Comparison of ENCODE assay signal across 9 mouse cellular contexts in the genomic region with DNA sequence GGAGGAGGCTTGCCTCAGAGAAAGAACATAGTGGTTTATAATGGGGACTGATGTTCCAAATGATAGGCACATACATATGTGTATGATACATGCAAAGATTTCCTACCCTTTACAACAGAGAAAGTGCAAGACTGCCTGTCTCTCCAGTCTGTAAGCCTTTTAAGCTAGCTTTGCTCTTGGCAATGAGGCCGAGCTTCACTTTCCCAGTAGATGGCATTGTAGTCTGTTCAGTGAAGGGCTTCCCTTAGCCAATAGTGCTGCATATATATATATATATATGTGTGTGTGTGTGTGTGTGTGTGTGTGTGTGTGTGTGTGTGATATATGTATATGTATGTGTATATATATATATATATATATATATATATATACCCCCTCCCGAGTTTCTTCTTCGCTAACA. TPM values are rescaled to one million over a fixed set of nuclear protein-coding genes. Genes with fewer than 3 reads are reported as not detected.
DNase-seq lines count a peak whose midpoint lies in the region; ATAC-seq and TF ChIP-seq lines count a peak whose summit lies in the region.
"Had no signal": no experiment of that assay in that cellular context is flagged by ENCODE, and none has a peak within 500 bp of the region (broad histone marks: within the 10 kb centered on the region; RNA-seq: fewer than 3 reads in every experiment).

No protein-coding gene starts in this region.

- TF ChIP-seq CTCF in intestine, postnatal 0 days (IDR thresholded peaks at IDR 0.05; ENCODE audit: low read depth), result peak; percentile 66

- H3K27me3 ChIP-seq in intestine, postnatal 0 days (replicated peaks; ENCODE audit: control insufficient read depth, insufficient read depth, low read length), result no peaks in the 10 kb centered on the region
- H3K27me3 ChIP-seq in intestine, embryonic 15.5 days (replicated peaks), result no peaks in the 10 kb centered on the region

- DNase-seq in MN1 (ENCODE audit: low spot score) (peak; percentile 58), adipocyte (ENCODE audit: low spot score) (peak; percentile 19)
- DNase-seq in left cerebral cortex, postnatal 4 days, result peak; percentile 27
- DNase-seq in spleen, postnatal 4 days (ENCODE audit: low spot score in 2 of 2), result no peak
- no peak for DNase-seq in cerebellum, adult 18-20 months
- DNase-seq: lung, postnatal 14 days had no signal

- intact Hi-C loops in left cerebral cortex, postnatal 4 days (cut with DNase I), result no loop called here

- no peaks in the 10 kb centered on the region for H3K9me3 ChIP-seq in intestine, postnatal 0 days (ENCODE audit: control insufficient read depth)
- H3K9me3 ChIP-seq in intestine, embryonic 15.5 days, result no peaks in the 10 kb centered on the region
- H3K9me3 ChIP-seq: embryonic facial prominence, embryonic 13.5 days had no signal

- H3K4me1 ChIP-seq in intestine, postnatal 0 days (replicated peaks; ENCODE audit: control insufficient read depth, insufficient read depth, low read length), result no peaks in the 10 kb centered on the region
- H3K4me1 ChIP-seq in intestine, embryonic 15.5 days (replicated peaks), result peaks cover 2% of the 10 kb centered on the region; the same call in 1 of the 2 replicates

- H3K36me3 ChIP-seq in intestine, postnatal 0 days (ENCODE audit: control insufficient read depth, insufficient read depth), result no peaks in the 10 kb centered on the region
- H3K36me3 ChIP-seq in intestine, embryonic 15.5 days, result no peaks in the 10 kb centered on the region
- H3K36me3 ChIP-seq: embryonic facial prominence, embryonic 13.5 days had no signal

- H3K9ac ChIP-seq in intestine, postnatal 0 days (ENCODE audit: low read depth, low read length), result no peak overlapping the region
- no peak overlapping the region for H3K9ac ChIP-seq in intestine, embryonic 15.5 days
- H3K9ac ChIP-seq: embryonic facial prominence, embryonic 13.5 days had no signal

- no peak overlapping the region for H3K27ac ChIP-seq in intestine, postnatal 0 days (ENCODE audit: low read depth, low read length)
- H3K27ac ChIP-seq in intestine, embryonic 15.5 days, result no peak overlapping the region
- H3K27ac ChIP-seq: embryonic facial prominence, embryonic 13.5 days had no signal

- no peak overlapping the region for H3K4me3 ChIP-seq in intestine, postnatal 0 days (ENCODE audit: low read depth, low read length)
- no peak overlapping the region for H3K4me3 ChIP-seq in intestine, embryonic 15.5 days (replicated peaks)
- H3K4me3 ChIP-seq: embryonic facial prominence, embryonic 13.5 days had no signal

- whole genome bisulfite sequencing in intestine, postnatal 0 days, result 66% methylated on average over 3 of the region's 3 CpGs
- WGBS in intestine, embryonic 15.5 days, result 56% methylated on average over 3 of the region's 3 CpGs

- no peak overlapping the region for H3K4me2 ChIP-seq in intestine, postnatal 0 days (replicated peaks; ENCODE audit: low read depth)
- no peak overlapping the region for H3K4me2 ChIP-seq in intestine, embryonic 15.5 days (replicated peaks)
- H3K4me2 ChIP-seq: embryonic facial prominence, embryonic 13.5 days had no signal

- ATAC-seq in intestine, postnatal 0 days, result no peak
- no peak for ATAC-seq in intestine, embryonic 15.5 days

RNA-seq across cellular contexts. Expression of gene Zfhx3, which starts 13.4 kb away (rescaled TPM):
- polyA plus RNA-seq in intestine, postnatal 0 days (2015; fragmentation: Nextera tagmentation; extraction: Ambion mirVana), result 2.4 and 3.3 TPM in 2 replicates
- 9.7 and 11.5 TPM in 2 replicates for polyA plus RNA-seq in intestine, embryonic 15.5 days (2015; fragmentation: Nextera tagmentation; extraction: Ambion mirVana)
- total RNA-seq in left cerebral cortex, postnatal 4 days (2021), result 1 to 10 TPM; 5.0 to 5.7 TPM

Comparison
In these comparisons a context has a peak if more than half of its experiments do, and no peak if none do; other contexts are left out.
1. DNase-seq: peak in MN1 (single experiment), adipocyte (single experiment) and left cerebral cortex, postnatal 4 days (single experiment); none in spleen, postnatal 4 days (0 of 2) and cerebellum, adult 18-20 months (0 of 2).